ENCODE assay signal across 16 mouse cellular contexts in the genomic region with DNA sequence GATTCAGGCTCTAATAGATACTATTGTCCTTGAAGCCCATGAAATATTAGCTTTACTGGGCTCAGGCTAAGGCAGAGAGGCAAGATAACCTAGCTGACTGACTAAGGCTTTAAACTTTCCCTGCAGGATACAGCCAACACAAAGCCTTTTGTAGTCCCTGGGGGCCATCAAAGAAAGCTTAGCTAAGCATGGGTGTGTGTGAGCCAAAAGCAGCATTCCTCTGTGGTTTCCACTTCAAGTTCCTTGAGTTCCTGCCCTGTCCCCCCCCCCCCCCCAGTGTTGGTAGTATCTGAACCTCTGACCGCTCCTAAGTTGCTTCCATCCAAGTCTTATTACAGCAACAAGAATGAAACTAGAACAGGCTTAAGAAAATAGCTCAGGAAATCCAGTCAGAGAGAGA. TPM values are rescaled to one million over a fixed set of nuclear protein-coding genes. Genes with fewer than 3 reads are reported as not detected.
DNase-seq lines count a peak whose midpoint lies in the region; ATAC-seq and TF ChIP-seq lines count a peak whose summit lies in the region.
"Had no signal": no experiment of that assay in that cellular context is flagged by ENCODE, and none has a peak within 500 bp of the region (broad histone marks: within the 10 kb centered on the region; RNA-seq: fewer than 3 reads in every experiment).

No protein-coding gene starts in this region.

- intact Hi-C loops in heart, postnatal 25 days (cut with DNase I) = no loop called here

- H3K36me3 ChIP-seq in kidney, adult 2 months (ENCODE audit: control insufficient read depth, insufficient read depth, low read length) = no peaks in the 10 kb centered on the region
- H3K36me3 ChIP-seq in kidney, embryonic 14.5 days (ENCODE audit: control insufficient read depth, insufficient read depth, low read length) = no peaks in the 10 kb centered on the region
- H3K36me3 ChIP-seq in intestine, embryonic 15.5 days = no peaks in the 10 kb centered on the region
- H3K36me3 ChIP-seq: limb, embryonic 10.5 days; midbrain, embryonic 10.5 days; stomach, embryonic 15.5 days had no signal

- no peak overlapping the region for H3K27ac ChIP-seq in kidney, adult 2 months (ENCODE audit: insufficient read depth, low read depth, low read length)
- H3K27ac ChIP-seq in kidney, embryonic 14.5 days (ENCODE audit: low read depth, low read length) = no peak overlapping the region
- no peak overlapping the region for H3K27ac ChIP-seq in intestine, embryonic 15.5 days
- H3K27ac ChIP-seq: heart, adult 2 months; hindbrain, embryonic 14.5 days; limb, embryonic 10.5 days; liver, embryonic 14.5 days; midbrain, embryonic 10.5 days; stomach, embryonic 15.5 days had no signal

- H3K9me3 ChIP-seq in kidney, embryonic 14.5 days (ENCODE audit: control insufficient read depth, low read length) = no peaks in the 10 kb centered on the region
- no peaks in the 10 kb centered on the region for H3K9me3 ChIP-seq in intestine, embryonic 15.5 days
- H3K9me3 ChIP-seq: limb, embryonic 10.5 days; midbrain, embryonic 10.5 days; stomach, embryonic 15.5 days had no signal

- ATAC-seq in kidney, embryonic 14.5 days (ENCODE audit: low FRiP score, low TSS enrichment) = no peak
- ATAC-seq in intestine, embryonic 15.5 days = no peak

- peaks cover 6% of the 10 kb centered on the region for H3K4me1 ChIP-seq in kidney, adult 2 months (ENCODE audit: control insufficient read depth, insufficient read depth, low read length)
- H3K4me1 ChIP-seq in kidney, embryonic 14.5 days (ENCODE audit: control insufficient read depth, insufficient read depth, low read length) = no peaks in the 10 kb centered on the region
- H3K4me1 ChIP-seq in intestine, embryonic 15.5 days (replicated peaks) = no peaks in the 10 kb centered on the region
- H3K4me1 ChIP-seq: limb, embryonic 10.5 days; midbrain, embryonic 10.5 days; stomach, embryonic 15.5 days had no signal

- no peak for TF ChIP-seq POLR2A in kidney, adult 2 months (IDR thresholded peaks at IDR 0.05; ENCODE audit: low read depth, low read length)

- TF ChIP-seq CTCF in kidney, adult 2 months (conservative IDR thresholded peaks at IDR 0.05; ENCODE audit: insufficient read depth, insufficient read length, low read depth, low read length) = no peak

- H3K4me3 ChIP-seq in kidney, adult 2 months (ENCODE audit: insufficient read depth, low read depth, low read length) = no peak overlapping the region
- no peak overlapping the region for H3K4me3 ChIP-seq in kidney, embryonic 14.5 days (ENCODE audit: low read length)
- no peak overlapping the region for H3K4me3 ChIP-seq in intestine, embryonic 15.5 days (replicated peaks)
- H3K4me3 ChIP-seq: heart, adult 2 months; limb, embryonic 10.5 days; midbrain, embryonic 10.5 days; stomach, embryonic 15.5 days had no signal

- WGBS in kidney, adult 2 months = 56% methylated on average over 1 of the region's 1 CpGs
- 69% methylated on average over 1 of the region's 1 CpGs for WGBS in kidney, embryonic 14.5 days
- WGBS in intestine, embryonic 15.5 days = 87% methylated on average over 1 of the region's 1 CpGs

- DNase-seq in kidney, adult 2 months = peak; percentile 52
- DNase-seq in Muller cell, postnatal 12 days (ENCODE audit: inconsistent ontology term) = peak; percentile 90
- peak; percentile 9 for DNase-seq in brain, adult 2 months (ENCODE audit: low read depth, low spot score)
- DNase-seq in heart, postnatal 25 days (ENCODE audit: low spot score) = peak; percentile 13
- DNase-seq in urinary bladder, postnatal 14 days (ENCODE audit: low spot score) = no peak
- DNase-seq: cerebellum, adult 9-10 months; layer of hippocampus, postnatal 36 days; lung, postnatal 14 days had no signal

- H3K27me3 ChIP-seq in kidney, adult 2 months (replicated peaks; ENCODE audit: control insufficient read depth, insufficient read depth, low read length) = no peaks in the 10 kb centered on the region
- H3K27me3 ChIP-seq in kidney, embryonic 14.5 days (ENCODE audit: control insufficient read depth, insufficient read depth, low read length) = no peaks in the 10 kb centered on the region
- no peaks in the 10 kb centered on the region for H3K27me3 ChIP-seq in intestine, embryonic 15.5 days (replicated peaks)
- H3K27me3 ChIP-seq: stomach, embryonic 15.5 days had no signal

- H3K4me2 ChIP-seq in kidney, embryonic 14.5 days (replicated peaks; ENCODE audit: low read depth, low read length) = no peak overlapping the region
- no peak overlapping the region for H3K4me2 ChIP-seq in intestine, embryonic 15.5 days (replicated peaks)
- H3K4me2 ChIP-seq: hindbrain, embryonic 14.5 days; stomach, embryonic 15.5 days had no signal

- H3K9ac ChIP-seq in kidney, embryonic 14.5 days (ENCODE audit: low read depth, low read length) = no peak overlapping the region
- no peak overlapping the region for H3K9ac ChIP-seq in intestine, embryonic 15.5 days
- H3K9ac ChIP-seq: hindbrain, embryonic 14.5 days; liver, embryonic 14.5 days; stomach, embryonic 15.5 days had no signal

RNA-seq across cellular contexts. Expression of a gene that starts 29.9 kb away (rescaled TPM):
- polyA plus RNA-seq in kidney, adult 2 months (2012; rRNA removed) = 26.0 and 33.3 TPM in 2 replicates
- polyA plus RNA-seq in kidney, embryonic 14.5 days (2014; fragmentation: Nextera tagmentation; extraction: Ambion mirVana) = 108 and 137 TPM in 2 replicates
- total RNA-seq in heart, postnatal 25 days (2021) = 10 to 100 TPM; 64.5 to 70.6 TPM
- polyA plus RNA-seq in intestine, embryonic 15.5 days (2015; fragmentation: Nextera tagmentation; extraction: Ambion mirVana) = 167 and 190 TPM in 2 replicates

RNA-seq across cellular contexts. Expression of a gene that starts 30.1 kb away (rescaled TPM):
- polyA plus RNA-seq in kidney, adult 2 months (2012; rRNA removed) = 6.9 and 9.9 TPM in 2 replicates
- polyA plus RNA-seq in kidney, embryonic 14.5 days (2014; fragmentation: Nextera tagmentation; extraction: Ambion mirVana) = 136 and 170 TPM in 2 replicates
- 1 to 10 TPM; 7.0 to 7.9 TPM for total RNA-seq in heart, postnatal 25 days (2021)
- polyA plus RNA-seq in intestine, embryonic 15.5 days (2015; fragmentation: Nextera tagmentation; extraction: Ambion mirVana) = 91.1 and 97.2 TPM in 2 replicates

RNA-seq across cellular contexts. Expression of a gene that starts 56.6 kb away (rescaled TPM):
- polyA plus RNA-seq in kidney, adult 2 months (2012; rRNA removed) = 0.62 and 0.77 TPM in 2 replicates
- polyA plus RNA-seq in kidney, embryonic 14.5 days (2014; fragmentation: Nextera tagmentation; extraction: Ambion mirVana) = 0.71 and 1.7 TPM in 2 replicates
- 100 to 1,000 TPM; 367 to 440 TPM for total RNA-seq in heart, postnatal 25 days (2021)
- polyA plus RNA-seq in intestine, embryonic 15.5 days (2015; fragmentation: Nextera tagmentation; extraction: Ambion mirVana) = 11.0 and 11.2 TPM in 2 replicates
